Mouse (Mus musculus) heart, adult 18-20 months (tissue): ENCODE data around the gene Zfp92. TPM values are rescaled to one million over a fixed set of nuclear protein-coding genes. Genes with fewer than 3 reads are reported as not detected.
"Not testable (repeated sequence)": the region's sequence is repeated elsewhere in the genome, so short reads cannot be mapped to it uniquely, and the experiment has no call there.

Source experiments
- DNase-seq, 2 experiments: peaks; one replicate each; pipeline ENCODE4 v3.0.0; 2021 to 2022; ENCODE audit warnings: mixed read lengths in 1 of 2
- long read RNA-seq, 2 experiments: library from polyadenylated mRNA; stranded (forward); transcript quantifications; one replicate each; pipeline ENCODE4 v2.0.0; 2021
- total RNA-seq, 2 experiments: library from RNA; stranded (reverse); gene quantifications; 2 replicates each; pipeline ENCODE4 v1.2.3; 2021

Zfp92 gene
- total RNA-seq = not detected
- long read RNA-seq, experiment 1 = 0 reads
- long read RNA-seq, experiment 2 = 0 reads

DNA sequence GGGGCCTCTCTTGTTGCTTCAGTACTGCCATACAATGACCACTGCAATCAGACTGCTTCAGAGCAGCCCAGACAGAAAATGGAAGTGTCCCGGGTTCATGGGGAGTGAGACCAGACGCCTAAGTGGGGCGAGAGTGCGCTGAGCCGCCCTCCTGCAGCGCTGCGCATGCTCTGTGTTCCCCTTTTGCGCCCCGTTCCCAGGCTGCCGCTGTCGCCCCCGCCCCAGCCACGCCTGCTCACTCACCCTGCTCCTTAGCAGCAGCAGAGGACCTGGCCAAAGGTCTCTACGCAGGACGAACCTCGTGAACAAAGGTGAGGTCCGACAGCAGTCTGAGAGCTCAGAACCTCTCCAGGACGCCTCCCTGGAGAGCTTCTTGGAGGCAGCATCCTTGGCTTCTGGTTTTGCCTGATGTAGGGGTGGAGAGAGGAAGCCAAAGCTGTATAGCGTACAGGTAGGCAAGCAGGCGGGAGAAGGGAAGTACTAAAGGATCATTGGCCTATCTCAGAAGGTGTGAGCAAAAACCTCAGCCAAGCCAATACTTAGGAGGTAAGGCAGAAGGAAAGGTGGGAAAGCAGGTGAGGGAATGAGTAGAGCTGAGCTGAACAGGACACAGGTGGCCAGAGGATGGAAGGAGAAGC is at the start of gene Zfp92:
TSS of gene Zfp92 (plus strand) at position 217 of the 638 bp plus-strand sequence.
- no peak for DNase-seq

DNA sequence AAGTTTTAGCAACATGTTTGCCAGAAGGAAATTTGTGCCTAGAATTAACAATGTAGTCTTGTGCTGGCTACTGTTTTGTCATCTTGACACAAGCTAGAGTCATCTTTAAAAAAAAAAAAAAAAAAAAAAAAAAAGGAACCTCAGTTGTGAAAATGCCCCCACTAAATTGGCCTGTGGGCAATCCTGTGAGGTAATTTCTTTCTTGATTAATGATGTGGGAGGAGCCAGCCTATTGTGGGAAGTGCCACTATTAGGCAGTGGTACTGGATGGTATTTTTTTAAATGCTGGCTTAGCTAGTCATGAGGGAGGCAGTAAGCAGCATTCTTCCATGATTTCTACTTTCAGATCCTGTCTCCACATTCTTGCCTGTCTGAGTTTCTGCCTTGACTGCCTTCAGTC is 47.6 kb upstream of the Zfp92 start:
- DNase-seq = no peak

DNA sequence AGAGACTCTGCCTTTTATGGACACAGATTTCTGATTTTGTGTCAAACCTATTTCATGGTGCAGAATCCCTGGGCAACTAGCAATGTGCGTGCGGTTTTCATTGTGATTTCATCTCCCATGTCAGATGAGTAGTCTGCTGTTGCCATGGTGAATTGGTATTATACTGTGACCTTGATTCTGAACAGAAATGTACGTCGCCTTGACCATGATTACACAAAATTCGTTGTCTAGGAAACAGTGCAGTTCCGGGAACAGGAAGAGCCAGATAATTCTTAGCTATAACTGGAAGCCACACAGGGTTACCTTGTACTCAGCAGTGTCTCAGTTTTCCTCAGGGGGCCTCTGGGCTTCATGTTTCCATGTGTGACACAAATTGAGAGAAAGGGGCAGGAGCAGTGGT is 26.5 kb upstream of the Zfp92 start:
- no peak for DNase-seq

DNA sequence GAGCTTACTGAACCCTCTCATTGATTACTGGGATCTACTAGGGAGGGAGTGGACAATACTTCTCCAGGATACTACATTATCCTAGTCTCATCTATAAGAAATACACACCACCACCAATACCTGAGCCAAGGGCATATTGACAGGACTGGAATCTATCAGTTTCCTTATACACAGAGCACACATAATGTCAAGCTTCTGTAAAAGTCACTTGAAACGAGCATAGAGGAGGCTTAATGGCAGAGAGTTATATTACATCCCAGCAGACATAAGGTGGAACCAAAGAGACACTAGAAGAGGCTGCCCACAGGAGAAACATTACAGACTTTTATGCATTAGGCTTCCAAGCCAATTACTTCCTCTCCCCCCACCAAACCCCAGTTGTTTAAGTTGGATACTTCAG is 26.0 kb upstream of the Zfp92 start:
- no peak for DNase-seq

DNA sequence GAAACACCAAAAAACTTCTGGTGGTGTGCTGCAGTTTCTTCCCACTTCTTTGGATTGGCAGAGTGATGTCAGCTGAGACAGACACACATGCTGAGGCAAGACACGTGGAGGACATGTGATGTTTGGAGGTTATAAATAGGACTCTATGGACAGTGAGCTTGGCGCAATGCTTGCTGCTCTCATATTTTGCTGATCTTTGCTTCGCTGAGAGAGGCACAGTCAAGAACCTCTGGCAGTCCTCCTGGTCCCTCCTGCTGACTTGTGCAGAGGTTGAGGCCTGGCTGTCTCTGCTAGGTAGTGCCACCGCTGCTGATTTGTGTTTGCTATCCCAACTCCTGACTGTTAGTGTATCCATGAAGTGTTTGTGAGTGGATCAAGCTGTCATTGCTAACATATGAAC is 19.4 kb upstream of the Zfp92 start:
- DNase-seq = peak in 1 of 2 experiments; percentile 6

DNA sequence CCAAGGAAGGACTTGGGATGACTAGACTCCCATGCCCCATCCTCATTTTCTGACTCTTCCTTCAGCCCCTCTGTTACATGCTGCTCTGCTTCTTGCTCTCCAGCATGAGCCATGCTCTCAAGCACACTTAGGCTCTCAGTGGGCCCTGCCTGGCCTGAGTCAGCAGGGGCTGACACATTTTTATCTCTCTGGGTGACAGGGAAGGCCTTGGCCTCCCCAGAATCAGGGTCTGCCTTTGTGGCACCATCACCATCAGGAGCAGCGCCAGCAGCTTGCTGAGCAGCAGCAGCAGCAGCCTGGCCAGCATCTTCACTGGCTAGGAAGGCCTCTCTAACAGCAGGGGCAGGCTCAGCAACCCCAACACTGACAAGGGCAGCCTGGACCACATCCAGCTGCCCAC is 14.4 kb upstream of the Zfp92 start:
- no peak for DNase-seq

DNA sequence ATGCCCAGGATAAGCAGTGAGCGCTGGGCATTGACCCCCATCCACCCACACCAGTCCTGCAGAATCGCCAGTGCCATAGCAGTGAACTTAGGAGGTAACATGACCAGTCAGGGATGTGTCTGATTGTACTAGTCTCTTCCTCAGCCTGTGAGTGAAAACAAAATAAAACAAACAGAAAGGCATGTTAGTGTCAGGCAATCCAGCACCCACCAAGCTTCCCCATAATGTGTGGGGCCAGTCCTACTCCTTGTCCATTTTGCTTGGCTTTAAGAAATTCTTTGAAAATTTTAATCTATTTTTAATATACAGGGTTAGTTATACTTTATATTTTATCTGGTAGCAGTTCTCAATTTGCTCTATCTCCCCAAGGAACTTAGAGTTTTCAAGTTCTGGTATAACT is 12.3 kb upstream of the Zfp92 start, which contains the start of gene Gm18336:
TSS of gene Gm18336 (minus strand) at position 101 of the 400 bp plus-strand sequence.
- not testable (repeated sequence) for DNase-seq

DNA sequence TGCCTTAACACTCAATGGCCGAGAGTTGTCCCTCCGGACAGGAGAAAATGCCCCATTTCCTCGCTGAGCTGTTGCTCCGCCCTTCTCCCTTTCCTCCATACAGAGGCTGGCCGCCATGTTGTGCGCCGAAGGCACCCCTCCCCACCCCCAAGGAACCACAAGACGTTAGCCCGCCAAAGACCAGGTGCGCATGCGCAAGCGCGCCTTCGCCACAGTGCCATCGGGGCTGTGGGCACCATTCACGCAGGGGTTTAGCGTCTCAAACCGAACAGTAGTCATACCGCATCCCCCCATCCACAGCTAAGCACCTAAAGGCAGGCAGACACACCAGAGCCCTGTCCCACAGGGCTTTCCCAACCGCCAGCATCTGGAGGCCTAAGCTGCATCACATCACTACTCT is 9.9 kb upstream of the Zfp92 start:
- no peak for DNase-seq

DNA sequence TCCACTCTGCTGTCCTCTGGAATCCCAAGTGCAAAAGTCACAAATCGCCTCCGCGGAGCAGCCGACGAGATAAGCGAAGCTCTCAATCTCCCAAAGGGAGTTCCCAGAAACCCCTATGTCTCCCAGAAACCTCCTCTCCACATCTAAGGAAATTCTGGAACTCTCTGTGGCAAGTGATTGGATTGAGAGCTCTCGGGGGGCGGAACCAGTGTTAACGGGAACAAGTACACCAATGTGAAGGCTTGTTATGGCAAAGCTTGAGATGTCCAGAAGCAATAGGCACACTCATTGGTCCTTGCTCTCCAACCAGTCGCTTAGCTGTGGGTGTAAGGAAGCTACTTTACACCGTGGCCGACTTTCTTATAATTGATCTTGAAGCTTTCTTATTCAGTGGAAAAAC is 9.3 kb upstream of the Zfp92 start:
- DNase-seq = no peak

DNA sequence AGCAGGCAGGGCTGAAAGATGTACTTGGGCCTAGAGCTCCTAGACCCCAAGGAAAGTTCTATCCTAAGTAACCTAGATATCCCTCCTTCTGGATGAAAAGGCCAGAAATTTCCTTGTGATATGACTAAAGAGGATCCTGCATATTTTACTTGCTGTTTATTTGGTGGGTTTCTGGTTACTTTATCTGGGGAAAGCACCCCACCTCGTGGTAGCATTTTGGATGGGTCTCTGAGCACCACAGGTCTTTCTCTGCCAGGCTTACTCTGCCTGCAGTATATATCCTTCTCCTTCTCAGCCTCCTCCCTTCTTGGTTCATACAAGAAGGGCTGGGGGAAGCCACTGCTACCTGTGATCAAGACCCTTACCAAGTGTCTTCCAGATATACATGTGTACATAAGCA is 1.9 kb downstream of the Zfp92 start:
- DNase-seq = no peak

DNA sequence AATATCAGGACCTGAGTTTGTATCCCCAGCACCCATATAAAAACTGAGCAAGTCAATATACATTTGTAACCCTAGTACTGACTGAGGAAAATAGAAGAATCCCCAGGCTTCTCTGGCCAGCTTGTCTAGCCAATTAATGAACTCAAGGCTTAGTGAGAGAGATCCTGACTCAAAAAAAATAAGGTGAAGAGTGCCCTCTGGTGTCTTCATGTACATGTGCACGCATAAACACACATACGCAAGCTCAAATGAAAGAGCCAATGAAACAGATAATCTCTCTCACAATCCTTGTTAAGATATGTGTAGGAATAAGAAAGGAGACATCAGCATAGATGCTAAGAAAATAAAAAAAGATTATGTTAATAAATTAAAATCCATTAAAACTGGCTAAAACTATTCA is 19.1 kb downstream of the Zfp92 start:
- DNase-seq = peak in 1 of 2 experiments; percentile 1

DNA sequence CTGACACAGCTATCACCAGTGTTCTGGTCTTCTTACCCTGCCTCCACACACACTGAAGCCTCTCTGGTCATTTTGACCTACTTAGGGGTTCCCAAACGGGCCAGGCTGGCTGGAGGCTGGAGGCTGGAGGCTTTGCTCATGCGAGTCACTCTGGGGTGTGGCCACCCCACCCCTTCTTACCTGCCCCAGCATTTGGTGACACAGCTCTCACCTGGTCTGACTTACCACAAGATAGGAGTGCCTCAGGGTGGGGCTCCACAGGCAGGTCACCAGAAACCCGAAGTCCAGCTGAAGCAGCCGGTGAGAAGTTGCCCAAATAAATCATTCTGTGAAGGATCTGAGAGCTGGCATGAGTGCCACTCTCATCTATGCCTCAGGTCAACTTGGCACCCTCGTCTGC is 22.0 kb downstream of the Zfp92 start:
- DNase-seq = no peak

DNA sequence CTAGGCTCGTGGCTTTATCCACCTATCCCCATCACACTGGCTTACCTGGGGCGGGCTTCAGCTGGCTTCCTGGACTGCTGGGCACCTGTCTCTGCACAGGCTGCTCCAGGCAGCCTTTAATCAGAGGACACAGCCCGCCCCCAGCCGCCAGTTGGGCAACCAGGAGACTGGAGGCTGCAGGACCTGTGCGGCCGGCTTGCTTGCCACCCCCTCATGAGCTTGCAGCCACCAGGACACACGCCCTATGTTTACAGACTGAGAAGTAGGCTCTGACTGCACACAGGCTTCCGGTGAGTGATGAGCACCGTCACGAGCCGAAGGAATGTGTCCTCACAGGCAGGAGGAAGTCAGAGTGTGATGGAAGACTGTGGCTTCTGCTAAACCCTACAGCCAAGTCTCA is 24.4 kb downstream of the Zfp92 start, which contains the start of gene Trex2:
TSS of gene Trex2 (minus strand) at position 93 of the 400 bp plus-strand sequence.
- DNase-seq = no peak

DNA sequence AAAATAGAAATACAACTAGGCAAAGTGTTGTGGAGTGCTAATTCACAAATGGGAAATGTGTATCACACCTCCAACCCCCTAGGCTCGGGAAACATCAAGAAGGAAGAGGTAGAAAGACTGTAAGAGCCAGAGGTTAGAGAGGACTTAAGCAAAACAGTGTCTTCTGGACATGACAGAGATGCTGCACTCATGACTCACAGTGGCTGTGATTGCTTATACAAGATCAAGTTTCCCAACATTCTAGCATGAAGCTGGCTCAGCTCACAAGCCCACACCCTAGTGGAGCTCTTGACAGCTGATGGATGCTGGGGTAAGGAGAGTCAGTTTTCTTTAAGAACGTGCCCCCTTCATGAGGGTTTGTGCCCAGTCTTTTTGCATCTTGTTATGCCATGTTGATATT is 30.5 kb downstream of the Zfp92 start:
- no peak for DNase-seq

DNA sequence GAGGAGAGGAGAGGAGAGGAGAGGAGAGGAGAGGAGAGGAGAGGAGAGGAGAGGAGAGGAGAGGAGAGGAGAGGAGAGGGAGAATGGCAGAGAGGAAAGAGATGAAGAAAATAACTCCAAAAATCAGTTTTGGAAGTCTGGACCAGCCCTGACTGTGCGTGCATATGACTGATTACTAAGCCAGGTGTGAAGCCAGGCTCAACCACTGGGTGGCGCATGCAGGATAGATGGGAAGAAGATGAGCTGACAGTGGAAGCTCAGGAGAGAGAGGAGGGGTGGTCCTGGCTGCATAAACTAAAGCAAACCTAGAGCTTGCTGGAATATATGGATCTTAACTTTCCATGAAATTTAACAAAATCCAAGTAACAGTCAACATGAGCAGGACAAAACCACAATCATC is 41.1 kb downstream of the Zfp92 start:
- DNase-seq = peak; percentile 45 to 87

DNA sequence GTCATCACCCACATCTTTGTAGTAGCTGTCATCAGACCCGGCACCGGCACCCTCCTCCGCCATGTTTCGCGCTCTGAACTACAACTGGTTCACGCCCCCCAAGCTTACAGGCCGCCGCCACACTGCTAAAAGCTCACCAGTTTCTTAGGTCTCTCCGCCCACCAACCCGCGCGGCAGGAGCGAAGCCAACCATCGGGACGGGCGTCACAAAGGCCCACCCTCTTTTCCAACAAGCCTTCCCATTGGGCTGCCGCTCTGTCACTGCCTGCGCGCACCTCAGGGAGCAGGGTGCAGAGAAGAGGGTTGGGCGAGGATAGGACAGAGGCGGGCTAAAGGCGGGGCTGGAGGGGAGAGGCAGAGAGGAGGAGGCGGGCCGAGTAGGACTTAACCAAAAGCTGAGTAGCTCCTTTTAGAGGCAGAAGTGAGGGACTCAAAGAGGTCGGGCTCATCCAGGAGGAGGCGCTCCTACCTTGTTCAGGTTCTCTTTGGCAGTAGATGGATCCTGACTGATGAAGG is 48.0 kb downstream of the Zfp92 start, which contains the start of gene Haus7:
TSS of gene Haus7 (minus strand) at position 168 of the 516 bp plus-strand sequence.
- peak; percentile 89 to 97 for DNase-seq

DNA sequence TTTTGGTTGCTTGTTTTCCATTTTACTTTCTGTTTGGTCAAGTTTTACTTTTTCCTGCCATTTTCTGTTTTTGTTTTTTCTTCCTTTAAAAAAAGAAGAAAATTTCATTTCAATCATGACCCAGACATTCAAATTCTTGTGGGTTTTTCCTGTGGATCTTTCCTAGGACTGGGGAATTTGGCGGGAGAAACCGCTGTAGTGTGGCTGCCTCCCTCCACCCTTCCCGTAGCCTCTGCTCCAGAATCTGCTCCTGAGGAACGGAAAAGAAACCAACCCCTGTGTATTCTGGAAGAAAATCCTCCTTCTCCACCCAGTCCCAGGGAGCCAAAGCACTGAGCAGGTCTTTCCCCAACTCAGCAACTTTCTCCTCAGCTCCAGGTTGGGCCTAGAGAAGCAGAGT is 49.9 kb downstream of the Zfp92 start:
- no peak for DNase-seq

DNA sequence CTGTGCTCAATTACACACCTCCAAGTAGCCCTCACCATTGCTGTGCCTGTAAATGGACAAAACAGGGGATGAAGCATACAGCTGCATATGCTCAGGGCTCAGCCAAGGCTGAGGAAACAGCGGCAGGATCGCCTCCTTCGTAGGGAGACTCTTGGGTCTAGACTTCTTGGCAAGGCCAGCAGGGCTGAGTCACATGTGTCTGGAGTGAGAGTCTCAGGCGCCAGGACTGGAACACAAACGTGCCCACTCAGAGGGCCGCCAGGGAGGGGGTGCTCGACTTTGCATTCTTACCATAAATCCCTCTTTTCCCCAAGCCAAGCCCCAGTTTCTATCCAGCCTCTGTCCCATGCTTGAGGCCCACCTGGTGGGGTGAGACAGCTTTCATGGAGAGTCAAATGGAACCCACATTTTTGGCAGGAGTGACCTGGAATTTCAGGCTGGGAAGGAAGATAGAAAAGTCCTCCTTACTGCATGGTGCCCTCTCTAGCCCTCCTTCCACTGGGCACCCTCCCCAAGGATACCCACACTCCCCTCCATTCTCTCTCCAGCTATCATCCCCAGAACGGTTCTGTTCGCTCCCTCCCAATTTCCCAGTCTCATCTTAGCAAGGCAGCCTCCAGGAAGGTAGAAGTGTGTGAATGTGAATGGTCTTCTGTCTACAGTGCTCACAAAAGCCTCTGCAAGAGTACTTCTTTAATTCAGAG is 54.7 kb downstream of the Zfp92 start:
- DNase-seq = peak; percentile 67 to 79

DNA sequence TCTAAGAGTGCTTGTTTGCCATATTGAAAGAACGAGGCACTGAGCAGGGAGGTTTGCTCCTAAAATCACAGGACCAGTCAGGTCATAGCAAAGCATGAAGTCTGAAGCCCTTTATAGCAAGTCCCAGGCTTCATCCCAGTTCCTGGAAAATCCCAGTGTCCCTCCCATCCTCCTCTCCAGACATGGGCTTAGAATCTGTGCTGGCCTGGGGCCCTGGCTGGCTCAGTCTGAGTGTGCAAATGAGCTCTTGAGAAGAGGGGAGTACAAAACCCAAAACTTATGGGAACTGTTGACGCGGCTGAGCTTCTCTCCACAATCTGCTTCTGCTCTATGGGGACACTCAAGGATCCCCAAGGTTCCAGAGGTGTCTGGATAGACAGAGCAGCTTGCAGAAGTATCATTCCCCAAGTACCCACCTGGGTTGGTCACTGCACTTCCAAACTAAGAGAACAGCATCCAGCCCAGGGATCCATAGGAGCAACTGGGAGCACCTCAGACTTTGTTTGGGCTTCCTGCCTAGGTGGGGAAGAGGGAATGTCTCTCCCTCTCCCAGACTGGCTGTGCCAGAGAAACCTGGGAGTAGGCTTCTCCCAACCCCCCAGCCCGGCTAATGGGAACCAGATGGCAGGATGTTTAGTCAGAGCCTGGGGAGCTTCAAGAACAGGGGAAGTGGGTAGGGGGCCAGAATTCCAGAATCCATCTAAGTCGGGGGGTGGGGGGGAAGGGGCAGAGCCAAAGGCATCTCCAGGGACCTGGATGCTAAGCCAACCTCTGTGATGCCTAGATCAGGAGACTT is 56.7 kb downstream of the Zfp92 start:
- peak; percentile 62 to 67 for DNase-seq

DNA sequence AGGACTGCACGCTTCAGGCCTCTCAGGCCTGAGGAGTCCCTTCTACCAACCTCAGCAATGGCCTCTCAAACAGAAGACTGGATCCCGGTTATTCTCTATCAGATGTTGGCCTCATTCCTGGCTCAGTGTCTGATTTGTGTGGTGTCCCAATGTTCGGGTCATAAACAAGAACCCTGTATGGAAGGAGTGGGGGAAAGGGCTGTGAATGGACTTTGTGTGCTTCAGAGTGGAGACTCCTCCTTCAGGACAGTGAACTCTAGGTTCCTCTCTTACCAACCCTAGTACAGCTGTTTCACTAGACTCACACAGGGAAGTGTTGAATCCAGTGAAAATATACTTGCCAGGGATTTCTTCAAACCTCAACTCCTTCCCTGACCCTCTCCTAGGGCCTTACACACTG is 57.4 kb downstream of the Zfp92 start:
- DNase-seq = peak in 1 of 2 experiments; percentile 31

DNA sequence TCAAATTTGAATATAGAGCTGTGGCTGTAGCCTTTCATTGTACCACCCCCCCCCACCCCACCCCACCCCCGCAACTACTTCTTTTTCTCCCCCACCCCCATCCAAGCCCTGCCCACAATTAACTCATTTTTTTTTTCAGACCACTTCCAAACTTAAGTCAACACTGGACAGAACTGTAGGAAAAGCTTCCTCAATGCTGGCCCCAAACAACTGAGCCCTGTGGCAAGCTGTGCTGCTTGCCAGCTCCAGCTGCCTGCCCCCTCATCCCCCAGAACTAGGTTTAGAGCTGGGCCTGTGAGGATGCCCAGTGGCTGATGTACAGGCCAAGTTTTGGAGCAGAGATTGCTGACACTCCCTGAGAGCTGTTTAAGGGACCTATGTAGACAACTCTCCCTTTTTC is 57.9 kb downstream of the Zfp92 start:
- DNase-seq = no peak

DNA sequence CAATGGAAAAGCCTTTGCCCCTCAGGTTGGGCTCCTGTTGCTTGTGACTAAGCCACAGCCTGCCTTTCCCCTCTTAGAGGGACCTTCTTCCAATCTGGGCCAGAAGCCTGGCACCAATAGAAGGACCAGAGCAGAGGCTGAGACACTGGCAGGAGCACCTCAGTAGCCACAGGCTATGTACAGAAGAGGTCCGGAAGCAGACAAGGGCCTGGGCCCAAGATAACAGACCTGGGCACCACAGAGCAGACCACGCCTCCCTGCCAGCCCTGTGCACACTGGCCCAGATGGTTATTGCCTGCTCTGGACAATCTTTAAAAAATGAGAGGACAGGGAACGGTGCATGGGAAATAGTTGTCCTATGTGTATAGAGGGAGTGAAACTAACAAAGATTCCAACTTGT is 60.9 kb downstream of the Zfp92 start:
- DNase-seq = no peak
